Mouse (Mus musculus) embryo, embryonic 10 days (tissue): ENCODE results near the gene Tprgl.

Experiments
- DNase-seq: peaks from one replicate; pipeline ENCODE4 v3.0.0-alpha.2; 2015; ENCODE audit warnings: low spot score

Tprgl gene

GRCm38 (mm10) chr4:154159961-154160537, 417 bp downstream of the Tprgl start:
- peak; percentile 17 for DNase-seq

- DNase-seq: peak; percentile 94
Observed at GRCm38 (mm10) chr4:154159002-154159401, 1.5 kb downstream of the Tprgl start.

- no peak for DNase-seq
Observed at GRCm38 (mm10) chr4:154157970-154158662, 2.4 kb downstream of the Tprgl start.

GRCm38 (mm10) chr4:154156050-154156449, 4.4 kb downstream of the Tprgl start:
- DNase-seq: no peak

- no peak for DNase-seq
Observed at GRCm38 (mm10) chr4:154154104-154154503, 6.4 kb downstream of the Tprgl start.

GRCm38 (mm10) chr4:154146342-154146741, 14.1 kb downstream of the Tprgl start:
- DNase-seq: no peak

GRCm38 (mm10) chr4:154144712-154145111, 15.8 kb downstream of the Tprgl start:
- DNase-seq: no peak

- DNase-seq: peak; percentile 96
Observed at GRCm38 (mm10) chr4:154142211-154143040, 18.0 kb downstream of the Tprgl start, which contains the start of gene Wrap73. Wrap73 (plus strand) TSS chr4:154142372.

GRCm38 (mm10) chr4:154141009-154141867, 19.2 kb downstream of the Tprgl start:
- DNase-seq: peak; percentile 21

GRCm38 (mm10) chr4:154140213-154141008, 20.1 kb downstream of the Tprgl start:
- no peak for DNase-seq

- DNase-seq: no peak
Observed at GRCm38 (mm10) chr4:154140182-154140212, 20.5 kb downstream of the Tprgl start, which contains the start of gene Trp73. Trp73 (minus strand) TSS chr4:154140208.

GRCm38 (mm10) chr4:154139671-154140181, 20.7 kb downstream of the Tprgl start:
- peak; percentile 13 for DNase-seq

- no peak for DNase-seq
Observed at GRCm38 (mm10) chr4:154137139-154137538, 23.3 kb downstream of the Tprgl start.

- no peak for DNase-seq
Observed at GRCm38 (mm10) chr4:154134803-154135202, 25.7 kb downstream of the Tprgl start.

GRCm38 (mm10) chr4:154131894-154132293, 28.6 kb downstream of the Tprgl start:
- no peak for DNase-seq

- DNase-seq: no peak
Observed at GRCm38 (mm10) chr4:154129950-154130349, 30.5 kb downstream of the Tprgl start.

- no peak for DNase-seq
Observed at GRCm38 (mm10) chr4:154127273-154127672, 33.2 kb downstream of the Tprgl start.

- DNase-seq: no peak
Observed at GRCm38 (mm10) chr4:154125202-154125601, 35.3 kb downstream of the Tprgl start.

- DNase-seq: no peak
Observed at GRCm38 (mm10) chr4:154123553-154123952, 36.9 kb downstream of the Tprgl start.

- DNase-seq: no peak
Observed at GRCm38 (mm10) chr4:154122374-154122773, 38.1 kb downstream of the Tprgl start.

- DNase-seq: no peak
Observed at GRCm38 (mm10) chr4:154121800-154122199, 38.7 kb downstream of the Tprgl start.
